Mouse (Mus musculus) CD4-positive, CD25-positive, alpha-beta regulatory T cell, adult 4 months (primary cell): ENCODE data around the gene Vmn2r73. TPM values are rescaled to one million over a fixed set of nuclear protein-coding genes. Genes with fewer than 3 reads are reported as not detected.
"Not testable (repeated sequence)": the region's sequence is repeated elsewhere in the genome, so short reads cannot be mapped to it uniquely, and the experiment has no call there.

Experiments used
- ATAC-seq: one replicate; pipeline ENCODE4 v1.8.0; 2017
- polyA plus RNA-seq, 2 experiments: library from polyadenylated mRNA; unstranded; fragments of 100-300 nt; shearing (Covaris generic); gene quantifications; one replicate each; pipeline ENCODE4 v1.2.1; 2017

Vmn2r73 gene
- not detected for polyA plus RNA-seq

DNA sequence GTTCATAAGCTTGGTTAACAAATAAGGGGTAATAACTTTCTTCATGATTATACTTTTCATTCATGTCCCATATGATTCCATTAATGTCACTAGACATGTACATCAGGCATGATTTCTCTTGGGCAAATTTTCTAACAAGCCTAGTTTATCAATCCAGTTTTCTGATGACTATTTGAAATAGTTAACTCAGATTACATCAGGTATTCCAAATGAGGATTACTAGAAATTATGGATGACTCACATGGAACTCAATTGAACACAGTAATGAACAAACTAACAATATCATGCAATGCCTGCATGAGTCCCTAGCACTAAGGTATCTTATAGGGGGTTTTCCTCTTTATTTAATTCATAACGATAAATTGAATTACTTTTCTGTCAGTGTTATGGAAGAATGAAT lies at the start of gene Vmn2r73:
Vmn2r73 (minus strand) TSS at position 101 of the 400 bp plus-strand sequence.
- ATAC-seq: no peak

DNA sequence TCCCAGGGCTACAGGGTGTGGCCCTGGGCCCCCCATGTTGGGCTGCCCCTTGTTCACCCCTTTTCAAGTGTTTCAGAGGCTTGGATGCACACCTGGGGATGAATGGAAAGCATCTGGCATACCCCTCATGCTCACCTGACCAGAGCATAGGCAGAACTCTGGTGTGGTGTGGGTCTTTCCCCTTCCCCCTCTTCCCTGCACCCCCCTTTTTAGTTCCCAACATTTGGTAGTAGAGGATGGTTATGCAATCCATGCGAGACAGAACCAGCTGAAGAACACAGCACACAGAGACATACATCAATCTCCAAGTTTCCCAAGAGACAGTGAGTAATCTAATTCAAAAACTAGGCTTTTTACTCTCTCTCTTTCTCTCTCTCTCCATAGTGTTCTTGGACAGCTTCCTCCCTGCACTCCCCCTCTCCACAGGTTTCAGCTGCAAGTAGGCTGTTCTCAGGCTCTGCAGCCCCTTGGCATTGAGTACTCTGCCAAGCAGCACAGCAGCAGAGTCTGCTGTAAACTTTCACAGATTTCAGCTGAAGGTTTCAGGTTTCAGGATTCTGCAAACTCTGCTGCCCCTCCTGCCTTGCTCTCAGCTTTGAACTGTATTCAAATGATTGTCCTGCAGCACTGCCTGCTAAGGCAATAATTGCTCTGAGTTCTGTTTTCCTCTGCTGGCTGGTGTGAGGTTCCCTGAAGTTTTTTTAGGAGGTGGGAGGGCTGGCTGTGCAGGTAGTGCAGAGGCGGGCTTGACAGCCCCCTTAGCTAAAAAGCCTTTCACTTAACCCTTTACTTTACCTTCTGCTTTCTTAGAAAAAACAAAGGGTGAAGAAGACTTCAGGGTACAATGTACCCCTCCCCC lies 35.7 kb downstream of the Vmn2r73 start:
- no peak for ATAC-seq

DNA sequence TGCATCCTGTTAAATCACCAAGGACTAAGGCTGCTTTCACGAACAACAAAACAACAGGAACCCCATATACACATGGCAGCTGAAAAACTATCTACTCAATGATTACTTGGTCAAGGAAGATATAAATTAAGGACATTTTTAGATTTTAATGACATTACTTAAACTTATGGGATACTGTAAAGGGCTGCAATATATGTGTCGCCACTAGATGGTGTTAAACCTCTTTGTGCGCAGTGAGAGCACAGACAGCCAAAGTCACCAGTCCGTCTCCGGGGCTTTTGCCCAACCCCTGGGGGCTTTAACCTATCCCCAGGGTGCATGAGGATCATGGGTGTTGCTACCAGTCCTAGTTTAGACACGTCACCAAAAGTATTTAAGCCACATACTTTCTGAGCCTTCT lies 58.0 kb downstream of the Vmn2r73 start:
- not testable (repeated sequence) for ATAC-seq

Other genes starting within 250 kb of the Vmn2r73 start
- not detected for gene Vmn2r72, start 121.2 kb downstream of the Vmn2r73 start, polyA plus RNA-seq
- gene Vmn2r74, start 85.4 kb upstream of the Vmn2r73 start, polyA plus RNA-seq: not detected